In the genomic region with DNA sequence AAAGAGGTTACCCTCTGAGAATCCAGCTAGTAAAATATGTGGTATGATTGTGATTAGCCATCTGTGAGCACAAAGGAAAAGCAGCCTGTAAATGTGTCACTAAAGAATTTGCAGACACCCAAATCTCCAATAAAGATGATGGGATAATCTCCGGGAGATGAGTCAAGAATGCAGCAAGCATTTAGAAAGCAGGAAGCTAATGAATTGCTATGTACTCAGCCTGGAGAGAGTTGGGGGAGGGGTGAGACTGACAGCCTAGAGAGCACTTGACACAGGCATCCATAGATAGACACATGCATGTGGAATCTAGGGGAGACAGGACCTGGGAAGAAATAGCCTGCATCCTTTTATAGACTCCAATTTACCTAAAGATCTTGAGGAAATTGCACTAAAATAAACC, we compare ENCODE assay signal across 11 mouse cellular contexts.
DNase-seq lines count a peak whose midpoint lies in the region; ATAC-seq lines count a peak whose summit lies in the region.
"Had no signal": no experiment of that assay in that cellular context is flagged by ENCODE, and none has a peak within 500 bp of the region (broad histone marks: within the 10 kb centered on the region; RNA-seq: fewer than 3 reads in every experiment).

No protein-coding gene starts in this region.

- DNase-seq in layer of hippocampus, adult 9-11 months, result peak; percentile 20
- no peak for DNase-seq in layer of hippocampus, adult 11-12 months (ENCODE audit: low spot score)
- peak; percentile 87 for DNase-seq in Muller cell, postnatal 12 days (ENCODE audit: inconsistent ontology term)
- peak; percentile 10 for DNase-seq in ZHBTc4 (ENCODE audit: low read depth, low spot score)
- DNase-seq in kidney, postnatal 10 days, result peak; percentile 56
- DNase-seq in T-cell, adult 2 months (ENCODE audit: low spot score), result no peak
- DNase-seq: adrenal gland, adult 8-10 months; gastrocnemius, adult 2 months; thymus, postnatal 14 days had no signal

- ATAC-seq in CD4-positive, CD25-positive, alpha-beta regulatory T cell, adult 4 months, result no peak
- ATAC-seq: intestine, postnatal 0 days had no signal

Comparison
In these comparisons a context has a peak if more than half of its experiments do, and no peak if none do; other contexts are left out.
1. DNase-seq: peak in layer of hippocampus, adult 9-11 months (single experiment), Muller cell, postnatal 12 days (single experiment), ZHBTc4 (single experiment) and kidney, postnatal 10 days (single experiment); none in layer of hippocampus, adult 11-12 months (single experiment) and T-cell, adult 2 months (single experiment).